Mouse (Mus musculus): ENCODE results near the gene Prkab2. TPM values are rescaled to one million over a fixed set of nuclear protein-coding genes. Genes with fewer than 3 reads are reported as not detected.
A peak's percentile ranks its signal among the peaks of the same experiment; 100 is the strongest.

Gene Prkab2
- total RNA-seq, 1 experiment from 2014 or later, result 22.8 TPM

- no peak for ATAC-seq (ENCODE audit: extremely low read depth, insufficient number of reproducible peaks, low FRiP score, poor library complexity, severe bottlenecking)
Measured at GRCm38 (mm10) chr3:97648518-97648917, 9.5 kb upstream of the Prkab2 start.

GRCm38 (mm10) chr3:97649022-97649421, 9.0 kb upstream of the Prkab2 start:
- ATAC-seq (ENCODE audit: extremely low read depth, insufficient number of reproducible peaks, low FRiP score, poor library complexity, severe bottlenecking), result no peak

- ATAC-seq (ENCODE audit: extremely low read depth, insufficient number of reproducible peaks, low FRiP score, poor library complexity, severe bottlenecking), result no peak
Measured at GRCm38 (mm10) chr3:97649469-97649868, 8.5 kb upstream of the Prkab2 start.

- no peak for ATAC-seq (ENCODE audit: extremely low read depth, insufficient number of reproducible peaks, low FRiP score, poor library complexity, severe bottlenecking)
Measured at GRCm38 (mm10) chr3:97651604-97652003, 6.4 kb upstream of the Prkab2 start.

GRCm38 (mm10) chr3:97653781-97654180, 4.2 kb upstream of the Prkab2 start:
- no peak for ATAC-seq (ENCODE audit: extremely low read depth, insufficient number of reproducible peaks, low FRiP score, poor library complexity, severe bottlenecking)

- no peak for ATAC-seq (ENCODE audit: extremely low read depth, insufficient number of reproducible peaks, low FRiP score, poor library complexity, severe bottlenecking)
Measured at GRCm38 (mm10) chr3:97654901-97655300, 3.1 kb upstream of the Prkab2 start.

GRCm38 (mm10) chr3:97658426-97659193, 617 bp downstream of the Prkab2 start:
- ATAC-seq (ENCODE audit: extremely low read depth, insufficient number of reproducible peaks, low FRiP score, poor library complexity, severe bottlenecking), result 0 out of 2 replicates have a peak, but pooled peaks have one; percentile 4

- no peak for ATAC-seq (ENCODE audit: extremely low read depth, insufficient number of reproducible peaks, low FRiP score, poor library complexity, severe bottlenecking)
Measured at GRCm38 (mm10) chr3:97659746-97660145, 1.8 kb downstream of the Prkab2 start.

- ATAC-seq (ENCODE audit: extremely low read depth, insufficient number of reproducible peaks, low FRiP score, poor library complexity, severe bottlenecking), result no peak
Measured at GRCm38 (mm10) chr3:97661206-97661605, 3.2 kb downstream of the Prkab2 start.

GRCm38 (mm10) chr3:97665525-97665924, 7.5 kb downstream of the Prkab2 start:
- ATAC-seq (ENCODE audit: extremely low read depth, insufficient number of reproducible peaks, low FRiP score, poor library complexity, severe bottlenecking), result no peak

- no peak for ATAC-seq (ENCODE audit: extremely low read depth, insufficient number of reproducible peaks, low FRiP score, poor library complexity, severe bottlenecking)
Measured at GRCm38 (mm10) chr3:97666154-97666553, 8.2 kb downstream of the Prkab2 start.

GRCm38 (mm10) chr3:97667093-97667675, 9.2 kb downstream of the Prkab2 start:
- ATAC-seq (ENCODE audit: extremely low read depth, insufficient number of reproducible peaks, low FRiP score, poor library complexity, severe bottlenecking), result no peak

GRCm38 (mm10) chr3:97674644-97675110, 16.7 kb downstream of the Prkab2 start, which contains the start of gene Gm17651:
Gene Gm17651 (minus strand): TSS chr3:97674694.
- no peak for ATAC-seq (ENCODE audit: extremely low read depth, insufficient number of reproducible peaks, low FRiP score, poor library complexity, severe bottlenecking)

- no peak for ATAC-seq (ENCODE audit: extremely low read depth, insufficient number of reproducible peaks, low FRiP score, poor library complexity, severe bottlenecking)
Measured at GRCm38 (mm10) chr3:97676126-97676525, 18.1 kb downstream of the Prkab2 start.

- ATAC-seq (ENCODE audit: extremely low read depth, insufficient number of reproducible peaks, low FRiP score, poor library complexity, severe bottlenecking), result no peak
Measured at GRCm38 (mm10) chr3:97678416-97678815, 20.4 kb downstream of the Prkab2 start.

- peak; percentile 78 for ATAC-seq (ENCODE audit: extremely low read depth, insufficient number of reproducible peaks, low FRiP score, poor library complexity, severe bottlenecking)
Measured at GRCm38 (mm10) chr3:97680631-97681320, 22.8 kb downstream of the Prkab2 start.

GRCm38 (mm10) chr3:97681321-97682158, 23.5 kb downstream of the Prkab2 start:
- peak; percentile 68 for ATAC-seq (ENCODE audit: extremely low read depth, insufficient number of reproducible peaks, low FRiP score, poor library complexity, severe bottlenecking)

- no peak for ATAC-seq (ENCODE audit: extremely low read depth, insufficient number of reproducible peaks, low FRiP score, poor library complexity, severe bottlenecking)
Measured at GRCm38 (mm10) chr3:97682159-97682502, 24.1 kb downstream of the Prkab2 start.

- ATAC-seq (ENCODE audit: extremely low read depth, insufficient number of reproducible peaks, low FRiP score, poor library complexity, severe bottlenecking), result no peak
Measured at GRCm38 (mm10) chr3:97682576-97682975, 24.6 kb downstream of the Prkab2 start.
